Mouse (Mus musculus) heart, postnatal 0 days (tissue): Measurements from ENCODE around the gene Iqcg.

Experiments used
- CTCF ChIP-seq: IDR thresholded peaks from 2 replicates; pipeline ENCODE4 v1.5.1; 2016; ENCODE audit warnings: antibody characterized with exemption, control low read depth, low read depth
- EP300 ChIP-seq: IDR thresholded peaks from 2 replicates; pipeline ENCODE4 v1.6.1; 2016; ENCODE audit warnings: antibody characterized with exemption, low read depth

GRCm38 (mm10) chr16:32973047-32973446 lies 83.0 kb downstream of the Iqcg start:
- TF ChIP-seq CTCF (no peak), EP300 (no peak)
